ENCODE assay signal across 18 mouse cellular contexts in the genomic region with DNA sequence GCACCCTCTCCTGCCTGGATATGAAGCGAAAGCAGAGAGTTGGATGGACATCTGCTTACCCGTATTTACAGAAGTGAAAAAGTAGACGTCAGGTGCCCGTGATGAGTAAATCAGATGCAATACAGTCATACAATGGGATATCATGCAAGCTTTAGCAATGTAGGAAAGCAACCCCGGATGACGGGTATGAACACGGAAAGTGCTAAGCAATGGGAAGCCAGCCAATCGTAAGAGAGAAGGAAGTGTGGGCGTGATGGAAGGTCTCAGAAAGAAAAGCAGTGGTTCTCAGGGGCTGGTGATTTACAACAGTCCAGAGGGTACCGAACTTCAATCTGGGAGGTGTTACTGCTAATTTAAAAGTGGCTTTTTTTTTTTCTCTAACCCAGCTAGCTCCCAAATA.
A peak's percentile ranks its signal among the peaks of the same experiment; 100 is the strongest.
DNase-seq lines count a peak whose midpoint lies in the region; ATAC-seq and TF ChIP-seq lines count a peak whose summit lies in the region.
"Had no signal": no experiment of that assay in that cellular context is flagged by ENCODE, and none has a peak within 500 bp of the region (broad histone marks: within the 10 kb centered on the region; RNA-seq: fewer than 3 reads in every experiment).

No protein-coding gene starts in this region.

- no peaks in the 10 kb centered on the region for H3K4me1 ChIP-seq in kidney, embryonic 14.5 days (ENCODE audit: control insufficient read depth, insufficient read depth, low read length)
- H3K4me1 ChIP-seq in ES-Bruce4 (ENCODE audit: control insufficient read depth, insufficient read depth, low read length): peaks cover 3% of the 10 kb centered on the region
- no peaks in the 10 kb centered on the region for H3K4me1 ChIP-seq in liver, embryonic 11.5 days (replicated peaks; ENCODE audit: control insufficient read depth, insufficient read depth, low read length)
- H3K4me1 ChIP-seq: hindbrain, embryonic 10.5 days; liver, embryonic 15.5 days had no signal

- H3K36me3 ChIP-seq in kidney, embryonic 14.5 days (ENCODE audit: control insufficient read depth, insufficient read depth, low read length): no peaks in the 10 kb centered on the region
- peaks cover 19% of the 10 kb centered on the region for H3K36me3 ChIP-seq in ES-Bruce4 (ENCODE audit: control insufficient read depth, insufficient read depth, low read length, poor library complexity, severe bottlenecking)
- no peaks in the 10 kb centered on the region for H3K36me3 ChIP-seq in liver, embryonic 11.5 days (ENCODE audit: control insufficient read depth, insufficient read depth, low read length)
- H3K36me3 ChIP-seq: forebrain, embryonic 15.5 days; G1E; hindbrain, embryonic 10.5 days; liver, embryonic 15.5 days had no signal

- ATAC-seq in kidney, embryonic 14.5 days (ENCODE audit: low FRiP score, low TSS enrichment): no peak
- ATAC-seq in granulocyte monocyte progenitor cell, adult 5-6 weeks (replicated peaks; ENCODE audit: poor library complexity, severe bottlenecking): peak; percentile 59
- no peak for ATAC-seq in liver, embryonic 11.5 days (replicated peaks; ENCODE audit: low FRiP score)
- ATAC-seq: forebrain, embryonic 15.5 days had no signal

- no peak for TF ChIP-seq EP300 in ES-Bruce4 (IDR thresholded peaks at IDR 0.05; ENCODE audit: insufficient read depth, low read depth, low read length)

- intact Hi-C loops in gastrocnemius, adult 2 months (cut with DNase I): no loop called here

- H3K4me2 ChIP-seq in kidney, embryonic 14.5 days (replicated peaks; ENCODE audit: low read depth, low read length): 0 out of 2 replicates have a peak overlapping the region, but pooled peaks have one; percentile 22
- no peak overlapping the region for H3K4me2 ChIP-seq in liver, embryonic 11.5 days
- H3K4me2 ChIP-seq: forebrain, embryonic 15.5 days; liver, embryonic 15.5 days had no signal

- H3K9ac ChIP-seq in kidney, embryonic 14.5 days (ENCODE audit: low read depth, low read length): no peak overlapping the region
- peak overlapping the region; percentile 24 for H3K9ac ChIP-seq in ES-Bruce4 (ENCODE audit: low read depth, poor library complexity, severe bottlenecking)
- no peak overlapping the region for H3K9ac ChIP-seq in liver, embryonic 11.5 days (ENCODE audit: low read depth, low read length)
- H3K9ac ChIP-seq: forebrain, embryonic 15.5 days; liver, embryonic 15.5 days had no signal

- peak overlapping the region; percentile 32 for H3K4me3 ChIP-seq in gastrocnemius, adult 2 months
- H3K4me3 ChIP-seq in kidney, embryonic 14.5 days (ENCODE audit: low read length): no peak overlapping the region
- H3K4me3 ChIP-seq in ES-Bruce4 (ENCODE audit: low read depth, low read length): peak overlapping the region; percentile 71
- H3K4me3 ChIP-seq in liver, embryonic 11.5 days (ENCODE audit: low read depth, low read length): no peak overlapping the region
- H3K4me3 ChIP-seq: forebrain, embryonic 15.5 days; hindbrain, embryonic 10.5 days; liver, embryonic 15.5 days had no signal

- DNase-seq in gastrocnemius, adult 2 months: no peak
- DNase-seq in gastrocnemius, adult 18-20 months (ENCODE audit: low spot score): no peak
- no peak for DNase-seq in kidney, adult 8-10 months
- DNase-seq in cerebellum, postnatal 14 days: no peak
- DNase-seq in liver, embryonic 11.5 days (ENCODE audit: low spot score): no peak
- DNase-seq: adrenal gland, postnatal 14 days; cerebellum, adult 9-10 months; lung, postnatal 10 days; right cerebral cortex, adult 18-20 months; thymus, postnatal 36 days had no signal

- TF ChIP-seq CTCF in gastrocnemius, adult 2 months (IDR thresholded peaks at IDR 0.05): no peak
- TF ChIP-seq CTCF in ES-Bruce4 (IDR thresholded peaks at IDR 0.05; ENCODE audit: low read depth, low read length): no peak

- H3K9me3 ChIP-seq in kidney, embryonic 14.5 days (ENCODE audit: control insufficient read depth, low read length): no peaks in the 10 kb centered on the region
- peaks cover 14% of the 10 kb centered on the region for H3K9me3 ChIP-seq in ES-Bruce4 (replicated peaks; ENCODE audit: control insufficient read depth, insufficient read depth, low read length, poor library complexity, severe bottlenecking)
- H3K9me3 ChIP-seq in liver, embryonic 11.5 days (ENCODE audit: control insufficient read depth, low read length): no peaks in the 10 kb centered on the region
- H3K9me3 ChIP-seq: forebrain, embryonic 15.5 days; hindbrain, embryonic 10.5 days; liver, embryonic 15.5 days had no signal

- no peaks in the 10 kb centered on the region for H3K27me3 ChIP-seq in kidney, embryonic 14.5 days (ENCODE audit: control insufficient read depth, insufficient read depth, low read length)
- no peaks in the 10 kb centered on the region for H3K27me3 ChIP-seq in ES-Bruce4 (ENCODE audit: control insufficient read depth, insufficient read depth, low read length, poor library complexity, severe bottlenecking)
- no peaks in the 10 kb centered on the region for H3K27me3 ChIP-seq in liver, embryonic 11.5 days (replicated peaks; ENCODE audit: control insufficient read depth, insufficient read depth, low read length)
- H3K27me3 ChIP-seq: forebrain, embryonic 15.5 days; liver, embryonic 15.5 days had no signal

- no peak overlapping the region for H3K27ac ChIP-seq in gastrocnemius, adult 2 months
- H3K27ac ChIP-seq in kidney, embryonic 14.5 days (ENCODE audit: low read depth, low read length): no peak overlapping the region
- peak overlapping the region; percentile 73 for H3K27ac ChIP-seq in ES-Bruce4 (ENCODE audit: insufficient read depth, low read length)
- no peak overlapping the region for H3K27ac ChIP-seq in liver, embryonic 11.5 days (ENCODE audit: low read depth, low read length)
- H3K27ac ChIP-seq: forebrain, embryonic 15.5 days; hindbrain, embryonic 10.5 days; liver, embryonic 15.5 days; stomach, postnatal 0 days had no signal

- TF ChIP-seq POLR2A in ES-Bruce4 (IDR thresholded peaks at IDR 0.05; ENCODE audit: insufficient read depth, low read length): no peak

- WGBS in kidney, embryonic 14.5 days: 59% methylated on average over 10 of the region's 10 CpGs
- 74% methylated on average over 10 of the region's 10 CpGs for WGBS in liver, embryonic 11.5 days

Comparison
In these comparisons a context has a peak if more than half of its experiments do, and no peak if none do; other contexts are left out.
1. H3K4me3 ChIP-seq: peak in gastrocnemius, adult 2 months (single experiment) and ES-Bruce4 (single experiment); none in kidney, embryonic 14.5 days (single experiment) and liver, embryonic 11.5 days (single experiment).